Mouse (Mus musculus) gastrocnemius, adult 8-10 months (tissue): ENCODE results near the gene R3hcc1l. TPM values are rescaled to one million over a fixed set of nuclear protein-coding genes. Genes with fewer than 3 reads are reported as not detected.

Experiments
- total RNA-seq, 4 experiments: library from RNA; stranded (reverse); gene quantifications; 2 replicates each; pipeline ENCODE4 v1.2.4; 2022

Gene R3hcc1l
- total RNA-seq, 4 experiments from 2014 or later = 11.2 to 15.9 (median 13.3) TPM

Other genes with a start within 250 kb of the R3hcc1l start
- under 1 TPM in 3 of 4 experiments, not detected in 1; 0.10 to 0.97 (median 0.27) TPM for gene Crtac1, start 87.0 kb upstream of the R3hcc1l start, total RNA-seq
- 1 to 10 TPM in 2 of 4 experiments, under 1 TPM in 2; 0.56 to 1.3 (median 1.1) TPM for gene Loxl4, start 94.1 kb downstream of the R3hcc1l start, total RNA-seq
- gene Pyroxd2, start 234.0 kb downstream of the R3hcc1l start, total RNA-seq = 1 to 10 TPM in 1 of 4 experiments, under 1 TPM in 3; 0.53 to 1.2 (median 0.87) TPM